Mouse (Mus musculus) kidney, adult 8-10 months (tissue): ENCODE measurements around the gene Slc22a5.
"Not testable (repeated sequence)": the region's sequence is repeated elsewhere in the genome, so short reads cannot be mapped to it uniquely, and the experiment has no call there.

Source experiments
- DNase-seq, 2 experiments: peaks; one replicate each; pipeline ENCODE4 v3.0.0; 2022

Gene Slc22a5

GRCm38 (mm10) chr11:53888242-53888641 lies 3.2 kb downstream of the Slc22a5 start:
- no peak for DNase-seq

- DNase-seq, result no peak
Measured at GRCm38 (mm10) chr11:53883287-53883686, 8.2 kb downstream of the Slc22a5 start.

- not testable (repeated sequence) for DNase-seq
Measured at GRCm38 (mm10) chr11:53878096-53878495, 13.4 kb downstream of the Slc22a5 start.

- no peak for DNase-seq
Measured at GRCm38 (mm10) chr11:53876488-53876887, 15.0 kb downstream of the Slc22a5 start.

- no peak for DNase-seq
Measured at GRCm38 (mm10) chr11:53874706-53875105, 16.8 kb downstream of the Slc22a5 start.

GRCm38 (mm10) chr11:53873909-53874704 lies 17.4 kb downstream of the Slc22a5 start:
- not testable (repeated sequence) for DNase-seq

GRCm38 (mm10) chr11:53871786-53872507 lies 19.5 kb downstream of the Slc22a5 start:
- no peak for DNase-seq

- no peak for DNase-seq
Measured at GRCm38 (mm10) chr11:53869172-53869571, 22.3 kb downstream of the Slc22a5 start.

GRCm38 (mm10) chr11:53868323-53868722 lies 23.1 kb downstream of the Slc22a5 start:
- DNase-seq, result not testable (repeated sequence)

- not testable (repeated sequence) for DNase-seq
Measured at GRCm38 (mm10) chr11:53864724-53865310, 26.6 kb downstream of the Slc22a5 start.

- not testable (repeated sequence) for DNase-seq
Measured at GRCm38 (mm10) chr11:53860944-53861343, 30.5 kb downstream of the Slc22a5 start.

GRCm38 (mm10) chr11:53858761-53859580 lies 32.5 kb downstream of the Slc22a5 start, which contains the start of gene Gm12216:
Gene Gm12216, minus strand, starts transcription at chr11:53859256.
- peak; percentile 44 to 54 for DNase-seq

- no peak for DNase-seq
Measured at GRCm38 (mm10) chr11:53858058-53858760, 33.3 kb downstream of the Slc22a5 start.

GRCm38 (mm10) chr11:53853665-53854064 lies 37.8 kb downstream of the Slc22a5 start:
- DNase-seq, result no peak

GRCm38 (mm10) chr11:53851795-53852194 lies 39.7 kb downstream of the Slc22a5 start:
- DNase-seq, result no peak

- DNase-seq, result peak; percentile 73 to 83
Measured at GRCm38 (mm10) chr11:53849588-53850320, 41.7 kb downstream of the Slc22a5 start.

- DNase-seq, result peak in 1 of 2 experiments; percentile 32
Measured at GRCm38 (mm10) chr11:53845680-53846079, 45.8 kb downstream of the Slc22a5 start.

- no peak for DNase-seq
Measured at GRCm38 (mm10) chr11:53843106-53843505, 48.4 kb downstream of the Slc22a5 start.

- no peak for DNase-seq
Measured at GRCm38 (mm10) chr11:53842161-53842581, 49.3 kb downstream of the Slc22a5 start.

GRCm38 (mm10) chr11:53841514-53841913 lies 49.9 kb downstream of the Slc22a5 start:
- no peak for DNase-seq
